Mouse (Mus musculus) liver, embryonic 14.5 days (tissue): Measurements from ENCODE around the gene Ntng1.

ENCODE experiments used
- CTCF ChIP-seq: IDR thresholded peaks from 2 replicates; pipeline ENCODE4 v1.5.1; 2016; ENCODE audit warnings: antibody characterized with exemption, low read depth, control low read depth
- EP300 ChIP-seq: IDR thresholded peaks from 2 replicates; pipeline ENCODE4 v1.6.1; 2016; ENCODE audit warnings: antibody characterized with exemption, low read depth

DNA sequence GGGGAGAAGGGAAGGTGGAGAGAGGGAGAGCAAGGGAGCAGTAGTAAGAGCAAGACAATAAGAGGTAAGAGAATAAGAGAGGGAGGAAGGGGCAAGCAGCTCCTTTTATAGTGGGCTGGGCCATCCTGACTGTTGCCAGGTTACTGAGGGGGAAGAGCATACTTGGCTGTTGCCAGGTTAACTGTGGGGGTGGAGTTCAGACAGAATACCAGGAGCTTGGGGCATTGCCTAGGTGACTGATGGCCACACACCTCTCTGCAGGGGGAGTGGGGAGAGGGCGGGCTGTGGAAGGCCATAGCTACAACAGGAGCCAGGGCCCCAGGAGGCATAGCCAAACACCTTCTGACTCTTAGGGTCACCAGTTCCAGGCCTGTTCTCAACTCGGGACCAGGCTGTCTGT lies 166.2 kb downstream of the Ntng1 start:
- TF ChIP-seq CTCF, result no peak
- no peak for TF ChIP-seq EP300
